Mouse (Mus musculus) fat pad, adult 2 months (tissue): Measurements from ENCODE around the gene Olfr136.

Experiments
- DNase-seq: peaks from one replicate; pipeline ENCODE4 v3.0.0-alpha.2; 2011; ENCODE audit warnings: low read depth, low spot score; ENCODE audit errors: extremely low read depth

The Olfr136 gene

GRCm38 (mm10) chr17:38329531-38329930, at the start of gene Olfr136:
TSS of gene Olfr136 (plus strand) at chr17:38329831.
- no peak for DNase-seq

DNA sequence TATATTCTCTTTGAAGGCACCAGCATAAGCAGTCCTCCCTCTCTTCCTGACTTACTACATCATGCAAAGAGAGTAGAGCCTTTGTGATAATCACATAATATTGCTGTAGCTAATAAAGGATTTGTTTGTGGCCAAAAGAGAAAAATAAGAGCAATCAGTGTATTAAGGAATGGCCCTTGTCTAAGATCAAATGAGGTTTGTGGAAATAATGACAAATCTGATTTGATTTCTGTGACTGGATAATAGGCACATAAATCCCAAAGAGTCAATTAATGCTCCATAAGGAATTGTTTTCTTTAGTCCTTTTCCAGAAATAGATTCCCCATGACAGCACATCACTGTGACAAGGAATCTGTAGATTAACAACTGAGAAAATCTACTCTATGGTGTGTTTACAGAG, 22.2 kb upstream of the Olfr136 start, which contains the start of gene Olfr137:
Gene Olfr137 (minus strand): TSS at position 101 of the 400 bp plus-strand sequence.
- DNase-seq = no peak
